Mouse (Mus musculus): Measurements from ENCODE around the gene Olfr877.

DNA sequence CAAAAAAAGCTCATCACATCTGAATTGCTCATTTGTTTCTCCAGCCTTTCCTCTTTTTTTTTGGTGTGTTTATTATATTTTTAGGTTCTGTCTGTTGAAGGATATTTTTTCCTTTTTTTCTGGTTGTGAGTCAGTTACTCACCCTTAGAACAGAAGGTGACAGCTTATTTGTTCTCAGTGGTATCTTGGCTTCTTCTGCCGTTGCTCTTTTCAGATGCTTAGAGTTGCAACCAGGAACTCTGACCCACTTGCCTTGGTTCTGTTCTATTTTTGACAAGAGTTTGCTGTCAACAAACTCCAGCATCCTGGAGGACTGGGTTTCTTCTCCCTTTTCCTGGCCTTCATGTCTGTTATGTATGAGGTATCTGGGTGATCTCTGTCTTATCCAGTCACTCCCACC is 9.3 kb downstream of the Olfr877 start:
- TF ChIP-seq CTCF (IDR thresholded peaks at IDR 0.05; ENCODE audit: insufficient read depth, low read depth, low read length) (no peak), POLR2A (IDR thresholded peaks at IDR 0.05; ENCODE audit: insufficient read depth, low read depth, low read length) (no peak)

Measured in olfactory bulb, adult 2 months (tissue).